Mouse (Mus musculus) megakaryocyte, embryonic 14.5 days (primary cell): Measurements from ENCODE around the gene Rcn1.

Source experiments
- FLI1 ChIP-seq: IDR thresholded peaks from 2 replicates; pipeline ENCODE4 v1.6.1; 2012; ENCODE audit warnings: low read length, inconsistent platforms, mixed read lengths
- GATA1 ChIP-seq: IDR thresholded peaks from 3 replicates; pipeline ENCODE4 v1.6.1; 2012; ENCODE audit warnings: mixed read lengths, low read length, inconsistent platforms, borderline replicate concordance

GRCm38 (mm10) chr2:105372727-105373126 is 26.4 kb downstream of the Rcn1 start:
- TF ChIP-seq FLI1 (no peak), GATA1 (no peak)
